24 mouse cellular contexts compared by ENCODE assay signal in the genomic region with DNA sequence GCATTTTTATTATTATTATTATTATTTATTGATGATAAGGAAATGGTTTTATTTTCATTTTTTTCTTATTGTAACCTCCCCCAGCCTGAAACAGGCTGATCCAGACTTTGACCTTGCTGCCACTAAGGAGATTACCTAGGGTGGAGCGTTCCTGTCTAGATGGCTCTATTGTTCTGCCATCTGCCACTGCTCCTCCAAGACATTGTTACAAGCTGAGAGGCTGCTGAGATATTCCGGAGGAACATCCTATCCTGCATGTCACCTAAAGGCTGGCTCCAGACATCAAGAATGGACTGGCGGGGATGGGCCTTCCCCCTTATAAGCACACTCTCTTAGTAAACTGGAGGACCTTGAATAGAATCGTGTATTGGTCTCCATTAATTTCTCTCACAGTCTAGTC.
"Had no signal": no experiment of that assay in that cellular context is flagged by ENCODE, and none has a peak within 500 bp of the region (broad histone marks: within the 10 kb centered on the region; RNA-seq: fewer than 3 reads in every experiment).

No protein-coding gene starts in this region.

- H3K36me3 ChIP-seq: heart, embryonic 10.5 days; heart, embryonic 12.5 days; hindbrain, embryonic 10.5 days; hindbrain, embryonic 12.5 days; intestine, embryonic 15.5 days; limb, embryonic 10.5 days; limb, embryonic 12.5 days; liver, embryonic 13.5 days had no signal

- H3K4me3 ChIP-seq: heart, embryonic 10.5 days; heart, embryonic 12.5 days; hindbrain, embryonic 10.5 days; hindbrain, embryonic 12.5 days; intestine, embryonic 15.5 days; layer of hippocampus, adult 2 months; left cerebral cortex, adult 2 months; limb, embryonic 10.5 days; limb, embryonic 12.5 days; liver, embryonic 13.5 days had no signal

- DNase-seq: gastrocnemius, postnatal 14 days; heart, adult 18-20 months; heart, postnatal 10 days; heart, postnatal 4 days; kidney, adult 18-20 months; kidney, adult 8-10 months; kidney, postnatal 10 days; kidney, postnatal 25 days; kidney, postnatal 4 days; liver; liver, embryonic 13.5 days had no signal

- ATAC-seq: hindbrain, embryonic 16.5 days; inflammation-experienced regulatory T-cells, adult 6 months; intestine, embryonic 15.5 days had no signal

- H3K4me1 ChIP-seq: heart, embryonic 10.5 days; heart, embryonic 12.5 days; hindbrain, embryonic 10.5 days; hindbrain, embryonic 12.5 days; intestine, embryonic 15.5 days; limb, embryonic 10.5 days; limb, embryonic 12.5 days; liver, embryonic 13.5 days had no signal

- H3K27me3 ChIP-seq: heart, embryonic 12.5 days; hindbrain, embryonic 12.5 days; intestine, embryonic 15.5 days; limb, embryonic 12.5 days; liver, embryonic 13.5 days had no signal

- H3K9ac ChIP-seq: heart, embryonic 12.5 days; hindbrain, embryonic 12.5 days; hindbrain, embryonic 14.5 days; intestine, embryonic 15.5 days; limb, embryonic 12.5 days; liver, embryonic 13.5 days had no signal

- H3K9me3 ChIP-seq: heart, embryonic 10.5 days; heart, embryonic 12.5 days; hindbrain, embryonic 10.5 days; hindbrain, embryonic 12.5 days; intestine, embryonic 15.5 days; limb, embryonic 10.5 days; limb, embryonic 12.5 days; liver, embryonic 13.5 days had no signal

- H3K4me2 ChIP-seq: heart, embryonic 12.5 days; hindbrain, embryonic 12.5 days; hindbrain, embryonic 14.5 days; intestine, embryonic 15.5 days; limb, embryonic 12.5 days; liver, embryonic 11.5 days; liver, embryonic 13.5 days had no signal

- H3K27ac ChIP-seq: heart, embryonic 10.5 days; hindbrain, embryonic 10.5 days; hindbrain, embryonic 12.5 days; hindbrain, embryonic 14.5 days; intestine, embryonic 15.5 days; layer of hippocampus, adult 2 months; left cerebral cortex, adult 2 months; limb, embryonic 10.5 days; limb, embryonic 12.5 days; liver, embryonic 13.5 days had no signal
